Mouse (Mus musculus): ENCODE data around the gene Atp13a3.
A peak's percentile ranks its signal among the peaks of the same experiment; 100 is the strongest.

The Atp13a3 gene

GRCm38 (mm10) chr16:30314236-30314635, 91.5 kb downstream of the Atp13a3 start:
- peak; percentile 55 for DNase-seq (ENCODE audit: low read depth, low spot score)
- 0 out of 2 replicates have a peak, but pooled peaks cover 3% of the 10 kb centered on the region for H3K27me3 ChIP-seq (ENCODE audit: control insufficient read depth, insufficient read depth, low read length, poor library complexity, severe bottlenecking)
- 0 out of 2 replicates have a peak, but pooled peaks cover 2% of the 10 kb centered on the region for H3K36me3 ChIP-seq (ENCODE audit: control insufficient read depth, insufficient read depth, low read length, poor library complexity, severe bottlenecking)

DNA sequence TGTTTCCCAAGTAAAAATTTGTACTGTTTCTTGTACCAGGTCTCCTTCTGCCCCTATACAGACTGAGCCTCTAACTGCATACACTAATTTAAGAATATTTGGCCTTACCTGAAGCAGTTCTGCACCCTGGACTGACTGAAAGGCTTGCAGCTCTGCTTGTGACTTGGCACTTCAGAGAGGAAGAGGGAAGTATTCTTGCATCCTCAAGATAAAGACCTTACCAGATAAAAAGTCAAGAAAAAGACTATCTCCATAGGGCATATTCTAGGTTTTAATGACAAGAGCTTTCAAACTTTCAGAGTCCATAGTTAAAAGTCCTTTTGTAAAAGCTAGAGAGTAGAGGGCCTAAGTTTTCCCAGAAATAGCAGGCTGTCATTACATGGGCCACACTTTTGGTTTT, 95.1 kb downstream of the Atp13a3 start, which contains the start of gene Gp5:
Gp5 (minus strand) TSS at position 133 of the 400 bp plus-strand sequence.
- 0 out of 2 replicates have a peak, but pooled peaks cover 2% of the 10 kb centered on the region for H3K36me3 ChIP-seq (ENCODE audit: control insufficient read depth, insufficient read depth, low read length, poor library complexity, severe bottlenecking)
- 0 out of 2 replicates have a peak, but pooled peaks cover 3% of the 10 kb centered on the region for H3K27me3 ChIP-seq (ENCODE audit: control insufficient read depth, insufficient read depth, low read length, poor library complexity, severe bottlenecking)
- no peak for DNase-seq (ENCODE audit: low read depth, low spot score)

DNA sequence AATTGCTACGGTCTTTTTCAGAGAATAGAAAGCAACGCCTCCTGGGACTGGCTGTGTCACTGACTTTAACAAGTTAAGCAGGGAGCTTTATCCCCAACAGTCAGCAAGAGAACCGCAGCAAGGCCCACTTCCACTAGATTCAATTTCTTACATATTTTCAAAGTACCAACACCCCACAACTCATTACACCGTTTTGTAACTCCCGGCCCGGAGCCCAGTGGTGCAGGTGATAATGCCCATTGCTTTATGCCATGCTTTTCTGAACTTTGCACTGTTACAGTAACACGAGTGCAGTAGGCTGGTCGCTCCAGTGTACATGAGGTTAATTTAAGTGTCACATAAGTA, 95.6 kb downstream of the Atp13a3 start:
- no peak for DNase-seq (ENCODE audit: low read depth, low spot score)
- Histone ChIP-seq H3K36me3 (ENCODE audit: control insufficient read depth, insufficient read depth, low read length, poor library complexity, severe bottlenecking) (0 out of 2 replicates have a peak, but pooled peaks cover 2% of the 10 kb centered on the region), H3K27me3 (ENCODE audit: control insufficient read depth, insufficient read depth, low read length, poor library complexity, severe bottlenecking) (0 out of 2 replicates have a peak, but pooled peaks cover 3% of the 10 kb centered on the region)

- DNase-seq (ENCODE audit: low read depth, low spot score) = peak; percentile 51
- H3K27me3 ChIP-seq (ENCODE audit: control insufficient read depth, insufficient read depth, low read length, poor library complexity, severe bottlenecking) = 0 out of 2 replicates have a peak, but pooled peaks cover 3% of the 10 kb centered on the region
- H3K36me3 ChIP-seq (ENCODE audit: control insufficient read depth, insufficient read depth, low read length, poor library complexity, severe bottlenecking) = 0 out of 2 replicates have a peak, but pooled peaks cover 2% of the 10 kb centered on the region
These were observed 96.2 kb downstream of the Atp13a3 start for GRCm38 (mm10) chr16:30309395-30310170.

- Histone ChIP-seq H3K36me3 (ENCODE audit: control insufficient read depth, insufficient read depth, low read length, poor library complexity, severe bottlenecking) (0 out of 2 replicates have a peak, but pooled peaks cover 2% of the 10 kb centered on the region), H3K27me3 (ENCODE audit: control insufficient read depth, insufficient read depth, low read length, poor library complexity, severe bottlenecking) (0 out of 2 replicates have a peak, but pooled peaks cover 3% of the 10 kb centered on the region)
- peak; percentile 64 for DNase-seq (ENCODE audit: low read depth, low spot score)
These were observed 97.0 kb downstream of the Atp13a3 start for GRCm38 (mm10) chr16:30308616-30309394.

DNA sequence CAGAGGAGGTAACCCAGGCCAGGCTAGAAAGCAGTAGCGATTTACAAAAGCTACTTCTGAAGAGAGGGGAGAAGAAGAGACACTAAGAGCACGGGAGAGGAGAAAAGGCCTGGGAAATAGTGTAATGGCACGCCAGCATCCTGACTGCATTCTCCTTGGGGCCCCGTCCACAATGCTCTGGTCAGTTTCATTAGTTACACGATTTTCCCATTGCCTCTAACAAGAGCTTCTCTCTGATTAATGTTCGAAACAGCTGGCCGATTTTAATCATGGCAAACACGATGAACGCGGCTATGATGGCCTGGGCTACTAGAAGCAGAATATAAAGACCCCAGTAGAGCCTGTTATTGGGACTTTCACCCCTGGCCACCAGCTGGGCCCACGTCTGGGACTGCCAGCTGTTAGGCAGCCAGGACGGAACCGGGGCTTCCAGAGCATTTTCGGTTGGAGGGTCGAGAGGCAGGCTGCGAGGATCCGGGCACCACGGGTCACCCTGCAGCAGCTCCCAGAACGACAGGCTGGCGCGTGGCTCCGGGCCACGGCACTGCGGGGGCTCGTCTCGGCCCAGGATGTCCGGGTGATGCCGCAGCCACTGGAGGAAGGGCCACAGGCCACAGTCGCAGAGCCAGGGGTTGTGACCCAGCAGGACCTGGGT, 97.7 kb downstream of the Atp13a3 start:
- H3K36me3 ChIP-seq (ENCODE audit: control insufficient read depth, insufficient read depth, low read length, poor library complexity, severe bottlenecking) = 0 out of 2 replicates have a peak, but pooled peaks cover 2% of the 10 kb centered on the region
- H3K27me3 ChIP-seq (ENCODE audit: control insufficient read depth, insufficient read depth, low read length, poor library complexity, severe bottlenecking) = 0 out of 2 replicates have a peak, but pooled peaks cover 3% of the 10 kb centered on the region
- DNase-seq (ENCODE audit: low read depth, low spot score) = no peak

GRCm38 (mm10) chr16:30307306-30307705, 98.5 kb downstream of the Atp13a3 start:
- DNase-seq (ENCODE audit: low read depth, low spot score) = no peak
- 0 out of 2 replicates have a peak, but pooled peaks cover 2% of the 10 kb centered on the region for H3K36me3 ChIP-seq (ENCODE audit: control insufficient read depth, insufficient read depth, low read length, poor library complexity, severe bottlenecking)
- 0 out of 2 replicates have a peak, but pooled peaks cover 3% of the 10 kb centered on the region for H3K27me3 ChIP-seq (ENCODE audit: control insufficient read depth, insufficient read depth, low read length, poor library complexity, severe bottlenecking)

DNA sequence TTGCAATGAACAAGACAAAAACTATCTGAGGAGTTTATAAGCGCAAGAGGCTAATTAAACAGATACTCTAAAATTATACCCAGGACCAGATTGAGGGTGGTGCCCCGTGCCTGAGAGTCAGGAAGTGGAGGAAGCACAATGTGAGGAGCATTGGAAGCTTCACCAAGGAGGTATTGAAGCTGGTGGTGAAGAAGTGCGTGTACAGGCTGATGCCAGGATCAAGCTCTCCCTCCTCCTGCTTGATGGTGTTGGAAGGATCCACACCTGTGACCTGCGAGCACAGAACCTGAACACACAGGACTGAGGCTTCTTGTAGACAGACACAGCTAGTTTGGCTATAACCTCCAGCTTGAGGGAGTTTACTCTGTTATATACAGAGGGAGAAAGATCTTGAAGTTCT, 99.7 kb downstream of the Atp13a3 start:
- Histone ChIP-seq H3K27me3 (ENCODE audit: control insufficient read depth, insufficient read depth, low read length, poor library complexity, severe bottlenecking) (0 out of 2 replicates have a peak, but pooled peaks cover 3% of the 10 kb centered on the region), H3K36me3 (ENCODE audit: control insufficient read depth, insufficient read depth, low read length, poor library complexity, severe bottlenecking) (no peaks in the 10 kb centered on the region)
- no peak for DNase-seq (ENCODE audit: low read depth, low spot score)

DNA sequence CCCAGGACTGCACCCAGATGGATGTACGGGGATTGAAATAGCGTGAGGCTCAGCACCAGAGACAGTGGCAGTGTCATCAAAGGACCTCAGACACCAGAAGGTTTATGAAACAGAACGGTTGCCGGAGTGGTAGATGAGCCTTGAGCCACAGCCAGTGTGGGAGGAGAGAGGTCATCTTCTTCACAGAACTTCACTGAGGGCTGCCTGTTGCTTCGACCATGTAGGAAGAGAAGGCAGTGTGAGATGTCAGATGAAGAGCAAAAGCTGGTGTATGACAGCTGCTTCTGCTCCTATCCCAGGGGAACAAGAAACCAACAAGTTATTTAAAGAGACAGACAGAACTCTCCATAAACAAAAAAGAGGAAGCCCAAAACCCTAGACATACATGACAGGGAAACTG, 101.5 kb downstream of the Atp13a3 start:
- H3K27me3 ChIP-seq (ENCODE audit: control insufficient read depth, insufficient read depth, low read length, poor library complexity, severe bottlenecking) = no peaks in the 10 kb centered on the region
- H3K36me3 ChIP-seq (ENCODE audit: control insufficient read depth, insufficient read depth, low read length, poor library complexity, severe bottlenecking) = no peaks in the 10 kb centered on the region
- DNase-seq (ENCODE audit: low read depth, low spot score) = no peak

DNA sequence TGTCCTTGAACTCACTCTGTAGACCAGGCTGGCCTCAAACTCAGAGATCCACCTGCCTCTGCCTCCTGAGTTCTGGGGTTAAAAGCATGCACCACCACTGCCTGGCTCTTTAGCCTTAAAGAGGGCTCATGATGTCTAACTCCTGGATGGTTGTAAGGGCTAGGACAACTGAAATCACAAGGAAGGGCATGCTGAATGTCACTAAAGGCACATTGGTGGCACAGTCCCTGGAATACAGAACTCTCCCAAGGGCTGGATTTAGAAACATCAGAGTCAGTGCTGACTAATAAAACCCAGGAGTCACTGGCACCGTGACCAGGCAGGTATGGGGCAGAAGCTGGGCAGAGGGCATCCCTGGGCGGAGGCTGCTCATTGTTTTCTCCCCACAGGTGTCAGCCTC, 102.4 kb downstream of the Atp13a3 start:
- H3K27me3 ChIP-seq (ENCODE audit: control insufficient read depth, insufficient read depth, low read length, poor library complexity, severe bottlenecking) = no peaks in the 10 kb centered on the region
- no peak for DNase-seq (ENCODE audit: low read depth, low spot score)
- H3K36me3 ChIP-seq (ENCODE audit: control insufficient read depth, insufficient read depth, low read length, poor library complexity, severe bottlenecking) = no peaks in the 10 kb centered on the region

- no peaks in the 10 kb centered on the region for H3K36me3 ChIP-seq (ENCODE audit: control insufficient read depth, insufficient read depth, low read length, poor library complexity, severe bottlenecking)
- no peak for DNase-seq (ENCODE audit: low read depth, low spot score)
- no peaks in the 10 kb centered on the region for H3K27me3 ChIP-seq (ENCODE audit: control insufficient read depth, insufficient read depth, low read length, poor library complexity, severe bottlenecking)
These were observed 103.1 kb downstream of the Atp13a3 start for GRCm38 (mm10) chr16:30302686-30303085.

DNA sequence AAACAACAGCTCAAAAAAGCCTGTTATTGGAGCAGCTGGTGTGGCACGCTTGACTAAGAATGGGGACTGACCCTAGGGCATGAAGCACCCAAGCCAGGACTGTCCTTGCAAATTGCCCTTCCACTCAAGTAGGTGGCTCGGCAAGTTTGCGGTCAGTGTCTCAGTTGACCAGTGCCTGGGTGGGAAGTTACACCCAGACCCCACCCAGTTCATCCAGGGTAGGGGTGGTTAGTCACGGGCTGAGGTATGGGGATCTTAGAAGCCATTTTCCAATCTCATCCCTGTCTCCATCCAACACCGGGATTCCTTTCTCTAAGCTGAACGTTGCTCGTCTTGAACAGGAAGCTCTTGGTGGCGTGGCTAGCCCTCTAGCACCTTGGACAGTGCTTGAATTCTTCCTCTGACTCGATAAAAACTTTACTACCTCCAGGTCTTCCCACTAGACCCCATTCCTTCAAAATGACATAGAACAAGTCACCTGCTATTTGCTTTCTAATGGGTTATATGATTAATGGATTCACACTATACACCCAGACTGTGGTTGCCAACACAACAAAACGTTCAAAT, 106.0 kb downstream of the Atp13a3 start:
- no peaks in the 10 kb centered on the region for H3K36me3 ChIP-seq (ENCODE audit: control insufficient read depth, insufficient read depth, low read length, poor library complexity, severe bottlenecking)
- H3K27me3 ChIP-seq (ENCODE audit: control insufficient read depth, insufficient read depth, low read length, poor library complexity, severe bottlenecking) = no peaks in the 10 kb centered on the region
- no peak for DNase-seq (ENCODE audit: low read depth, low spot score)

GRCm38 (mm10) chr16:30297450-30297849, 108.3 kb downstream of the Atp13a3 start:
- no peaks in the 10 kb centered on the region for H3K27me3 ChIP-seq (ENCODE audit: control insufficient read depth, insufficient read depth, low read length, poor library complexity, severe bottlenecking)
- DNase-seq (ENCODE audit: low read depth, low spot score) = no peak

DNA sequence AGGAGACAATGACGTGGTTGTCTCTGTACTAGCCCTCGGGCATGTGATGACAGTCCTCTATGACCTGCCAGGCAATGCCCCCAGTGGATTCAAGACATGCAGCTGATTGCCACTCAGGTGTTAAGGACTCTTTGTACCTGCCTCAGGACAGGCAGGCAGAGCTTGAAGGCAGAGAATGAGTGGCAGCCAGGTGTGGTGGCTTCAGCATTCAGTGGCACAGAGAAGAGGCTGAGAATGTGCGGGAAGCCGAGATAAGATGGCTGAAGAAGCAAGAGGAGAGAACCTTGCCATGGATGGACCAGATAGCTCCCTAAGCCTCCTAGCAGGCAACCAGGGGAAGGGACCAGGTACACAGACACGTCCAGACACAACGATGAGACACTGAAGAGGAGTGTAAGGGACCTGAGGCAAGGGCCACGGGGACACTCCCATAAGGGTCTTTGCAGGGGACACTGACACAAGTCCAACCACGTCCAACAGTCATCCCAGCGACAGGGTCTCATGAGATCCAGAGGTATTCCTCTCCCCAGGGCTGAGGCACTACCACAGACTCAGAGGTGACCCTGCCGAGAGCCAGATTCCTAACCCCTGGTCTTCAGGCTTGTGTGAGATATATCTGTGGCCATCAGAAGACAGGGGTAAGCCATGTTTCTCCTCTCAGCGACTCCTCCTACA, 109.0 kb downstream of the Atp13a3 start:
- H3K36me3 ChIP-seq (ENCODE audit: control insufficient read depth, insufficient read depth, low read length, poor library complexity, severe bottlenecking) = no peaks in the 10 kb centered on the region
- no peaks in the 10 kb centered on the region for H3K27me3 ChIP-seq (ENCODE audit: control insufficient read depth, insufficient read depth, low read length, poor library complexity, severe bottlenecking)
- DNase-seq (ENCODE audit: low read depth, low spot score) = no peak

More at GRCm38 (mm10) chr16:30297450-30297849, 108.3 kb downstream of the Atp13a3 start:
- H3K36me3 ChIP-seq (ENCODE audit: control insufficient read depth, insufficient read depth, low read length, poor library complexity, severe bottlenecking) = no peaks in the 10 kb centered on the region
